In genomic region chr5:100501267-100501666, GRCm38 (mm10) we compare ENCODE assay signal across 8 mouse cellular contexts. TPM values are rescaled to one million over a fixed set of nuclear protein-coding genes. Genes with fewer than 3 reads are reported as not detected.
A peak's percentile ranks its signal among the peaks of the same experiment; 100 is the strongest.
DNase-seq lines count a peak whose midpoint lies in the region; ATAC-seq lines count a peak whose summit lies in the region.

No protein-coding gene starts in this region.

- WGBS in heart, embryonic 16.5 days: 61% methylated on average over 4 of the region's 4 CpGs
- 76% methylated on average over 4 of the region's 4 CpGs for WGBS in intestine, embryonic 14.5 days
- WGBS in midbrain, embryonic 14.5 days: 86% methylated on average over 4 of the region's 4 CpGs

- ATAC-seq in heart, embryonic 16.5 days (replicated peaks; ENCODE audit: extremely low read depth, insufficient read depth, low FRiP score): no peak
- ATAC-seq in activated CD4-positive, CD25-positive, alpha-beta regulatory T cell, adult 4 months: peak; percentile 7
- ATAC-seq in intestine, embryonic 14.5 days (replicated peaks; ENCODE audit: low FRiP score, low TSS enrichment, low read depth): no peak
- ATAC-seq in midbrain, embryonic 14.5 days (ENCODE audit: low FRiP score, low TSS enrichment): no peak

- no peaks in the 10 kb centered on the region for H3K36me3 ChIP-seq in heart, embryonic 16.5 days (ENCODE audit: control insufficient read depth, insufficient read depth)
- no peaks in the 10 kb centered on the region for H3K36me3 ChIP-seq in intestine, embryonic 14.5 days (ENCODE audit: control insufficient read depth, insufficient read depth, low read length)
- H3K36me3 ChIP-seq in midbrain, embryonic 14.5 days (ENCODE audit: control insufficient read depth, insufficient read depth, low read length): no peaks in the 10 kb centered on the region

- no peaks in the 10 kb centered on the region for H3K9me3 ChIP-seq in heart, embryonic 16.5 days (replicated peaks; ENCODE audit: control insufficient read depth, low read length)
- no peaks in the 10 kb centered on the region for H3K9me3 ChIP-seq in intestine, embryonic 14.5 days (ENCODE audit: control insufficient read depth, low read length)
- H3K9me3 ChIP-seq in midbrain, embryonic 14.5 days (ENCODE audit: control insufficient read depth, low read length): no peaks in the 10 kb centered on the region

- H3K4me3 ChIP-seq in heart, embryonic 16.5 days (ENCODE audit: low read length): no peak overlapping the region; the same call in 1 of the 2 replicates
- no peak overlapping the region for H3K4me3 ChIP-seq in intestine, embryonic 14.5 days (ENCODE audit: low read depth, low read length)
- no peak overlapping the region for H3K4me3 ChIP-seq in midbrain, embryonic 14.5 days (replicated peaks; ENCODE audit: low read depth, low read length)

- intact Hi-C loops in heart, postnatal 36 days (cut with DNase I): loop anchor here (5.0 to 10.0 kb wide), 2 partner anchors 74 to 526 kb away; partner anchors contain the start of genes 4930524J08Rik and Hnrnpd

- H3K27me3 ChIP-seq in heart, embryonic 16.5 days (ENCODE audit: control insufficient read depth, insufficient read depth, low read length): no peaks in the 10 kb centered on the region
- H3K27me3 ChIP-seq in intestine, embryonic 14.5 days (replicated peaks; ENCODE audit: control insufficient read depth, insufficient read depth, low read length): no peaks in the 10 kb centered on the region
- no peaks in the 10 kb centered on the region for H3K27me3 ChIP-seq in midbrain, embryonic 14.5 days (ENCODE audit: control insufficient read depth, insufficient read depth, low read length)

- H3K4me1 ChIP-seq in heart, embryonic 16.5 days (ENCODE audit: control insufficient read depth, insufficient read depth, low read length): peaks cover 17% of the 10 kb centered on the region
- peaks cover 17% of the 10 kb centered on the region for H3K4me1 ChIP-seq in intestine, embryonic 14.5 days (replicated peaks; ENCODE audit: control insufficient read depth, insufficient read depth, low read length)
- H3K4me1 ChIP-seq in midbrain, embryonic 14.5 days (ENCODE audit: control insufficient read depth, insufficient read depth, low read length): peaks cover 17% of the 10 kb centered on the region

- DNase-seq in heart, postnatal 36 days: no peak
- no peak for DNase-seq in intestine, embryonic 14.5 days (ENCODE audit: low spot score)
- DNase-seq in midbrain, embryonic 14.5 days: no peak
- no peak for DNase-seq in layer of hippocampus, adult 18-20 months (ENCODE audit: low spot score in 2 of 2)
- DNase-seq in urinary bladder, postnatal 14 days (ENCODE audit: low spot score): no peak
- no peak for DNase-seq in adrenal gland, adult 18-20 months (ENCODE audit: low spot score in 2 of 2)

- H3K27ac ChIP-seq in heart, embryonic 16.5 days (ENCODE audit: low read length): no peak overlapping the region
- no peak overlapping the region for H3K27ac ChIP-seq in intestine, embryonic 14.5 days (ENCODE audit: low read depth)
- H3K27ac ChIP-seq in midbrain, embryonic 14.5 days (replicated peaks; ENCODE audit: low read depth, low read length): no peak overlapping the region

- no peak overlapping the region for H3K9ac ChIP-seq in heart, embryonic 16.5 days (ENCODE audit: low read length)
- no peak overlapping the region for H3K9ac ChIP-seq in intestine, embryonic 14.5 days (ENCODE audit: low read length)
- H3K9ac ChIP-seq in midbrain, embryonic 14.5 days (replicated peaks; ENCODE audit: low read length): no peak overlapping the region

- H3K4me2 ChIP-seq in heart, embryonic 16.5 days (ENCODE audit: low read depth, low read length): peak overlapping the region; percentile 77
- H3K4me2 ChIP-seq in intestine, embryonic 14.5 days (ENCODE audit: low read length): peak overlapping the region; percentile 55
- H3K4me2 ChIP-seq in midbrain, embryonic 14.5 days (ENCODE audit: low read length): peak overlapping the region; percentile 92; the same call in 1 of the 2 replicates

RNA-seq across cellular contexts. Expression of gene Lin54, which starts 0.8 kb away (rescaled TPM):
- 9.9 and 10.8 TPM in 2 replicates for polyA plus RNA-seq in heart, embryonic 16.5 days (2015; fragmentation: Nextera tagmentation; extraction: Ambion mirVana)
- total RNA-seq in heart, postnatal 36 days (2021): 1 to 10 TPM; 8.3 to 8.6 TPM
- 10 to 100 TPM in 1 of 2 experiments, 1 to 10 TPM in 1; 8.0 to 10.8 TPM for polyA plus RNA-seq in activated CD4-positive, CD25-positive, alpha-beta regulatory T cell, adult 4 months (2017; shearing (Covaris generic))
- 16.8 and 18.1 TPM in 2 replicates for polyA plus RNA-seq in intestine, embryonic 14.5 days (2014; fragmentation: Nextera tagmentation; extraction: Ambion mirVana)
- 8.4 and 11.5 TPM in 2 replicates for polyA plus RNA-seq in midbrain, embryonic 14.5 days (2014; fragmentation: Nextera tagmentation; extraction: Ambion mirVana)
- 10 to 100 TPM; 18.0 to 19.5 TPM for total RNA-seq in layer of hippocampus, adult 18-20 months (2021)
- total RNA-seq in adrenal gland, adult 18-20 months (2021): 10 to 100 TPM in 1 of 2 experiments, 1 to 10 TPM in 1; 8.0 to 10.7 TPM

RNA-seq across cellular contexts. Expression of gene Cops4, which starts 16.8 kb away (rescaled TPM):
- polyA plus RNA-seq in heart, embryonic 16.5 days (2015; fragmentation: Nextera tagmentation; extraction: Ambion mirVana): 137 and 151 TPM in 2 replicates
- total RNA-seq in heart, postnatal 36 days (2021): 10 to 100 TPM; 85.7 to 85.8 TPM
- polyA plus RNA-seq in activated CD4-positive, CD25-positive, alpha-beta regulatory T cell, adult 4 months (2017; shearing (Covaris generic)): 100 to 1,000 TPM in 1 of 2 experiments, 10 to 100 TPM in 1; 97.9 to 108 TPM
- 183 and 189 TPM in 2 replicates for polyA plus RNA-seq in intestine, embryonic 14.5 days (2014; fragmentation: Nextera tagmentation; extraction: Ambion mirVana)
- polyA plus RNA-seq in midbrain, embryonic 14.5 days (2014; fragmentation: Nextera tagmentation; extraction: Ambion mirVana): 175 and 210 TPM in 2 replicates
- 10 to 100 TPM; 80.8 to 83.3 TPM for total RNA-seq in layer of hippocampus, adult 18-20 months (2021)
- total RNA-seq in adrenal gland, adult 18-20 months (2021): 10 to 100 TPM; 70.5 to 71.4 TPM
